Mouse (Mus musculus) MEL (cell line): Measurements from ENCODE around the gene Actr8. TPM values are rescaled to one million over a fixed set of nuclear protein-coding genes. Genes with fewer than 3 reads are reported as not detected.

Experiments
- DNase-seq: peaks from one replicate; pipeline ENCODE4 v3.0.0; 2011; ENCODE audit warnings: low read depth, low spot score
- H3K27ac ChIP-seq: 2 replicates; pipeline ENCODE4 v1.5.1; 2012; ENCODE audit warnings: low read depth, mild to moderate bottlenecking, control low read depth, low read length, moderate library complexity; ENCODE audit not compliant: control insufficient read depth
- H3K27me3 ChIP-seq, 2 experiments: fragments of 150-350 bp in 1 of 2; sonication (generic) in 1 of 2; 2 replicates each; pipeline ENCODE4 v1.6.1; 2012; ENCODE audit warnings: low read length in 2 of 2, mild to moderate bottlenecking in 2 of 2, improper control_type of control experiment in 1 of 2, moderate library complexity in 1 of 2; ENCODE audit not compliant: insufficient read depth in 2 of 2, control insufficient read depth in 1 of 2
- H3K36me3 ChIP-seq, 2 experiments: 2 replicates each; pipeline ENCODE4 v1.6.1; 2012 to 2014; ENCODE audit warnings: low read length in 2 of 2, improper control_type of control experiment in 1 of 2, inconsistent platforms in 1 of 2, mild to moderate bottlenecking in 1 of 2; ENCODE audit not compliant: insufficient read depth in 2 of 2, control insufficient read depth in 1 of 2
- H3K4me1 ChIP-seq, 2 experiments: fragments of 150-350 bp in 1 of 2; sonication (generic) in 1 of 2; 2 replicates each; pipeline ENCODE4 v1.6.1; 2012; ENCODE audit warnings: low read length in 2 of 2, improper control_type of control experiment in 1 of 2, mild to moderate bottlenecking in 1 of 2; ENCODE audit not compliant: insufficient read depth in 2 of 2, control insufficient read depth in 1 of 2
- H3K4me3 ChIP-seq, 2 experiments: fragments of 150-350 bp in 1 of 2; sonication (generic) in 1 of 2; 2 replicates each; pipeline ENCODE4 v1.5.1; 2012; ENCODE audit warnings: low read depth in 2 of 2, low read length in 2 of 2, mild to moderate bottlenecking in 2 of 2, moderate library complexity in 2 of 2, control low read depth in 1 of 2, improper control_type of control experiment in 1 of 2; ENCODE audit not compliant: control insufficient read depth in 1 of 2, insufficient read depth in 1 of 2
- H3K79me2 ChIP-seq: 2 replicates; pipeline ENCODE4 v1.6.1; 2012; ENCODE audit warnings: mild to moderate bottlenecking, low read length, moderate library complexity; ENCODE audit not compliant: control insufficient read depth, poor library complexity, insufficient read depth
- H3K9ac ChIP-seq: 2 replicates; pipeline ENCODE4 v1.6.1; 2012; ENCODE audit warnings: low read depth, mild to moderate bottlenecking, control low read depth, low read length, moderate library complexity; ENCODE audit not compliant: control insufficient read depth, poor library complexity, severe bottlenecking
- H3K9me3 ChIP-seq: fragments of 150-350 bp; sonication (generic); replicated peaks from 2 replicates; pipeline ENCODE4 v1.6.1; 2012; ENCODE audit warnings: mild to moderate bottlenecking, low read length, improper control_type of control experiment, moderate library complexity; ENCODE audit not compliant: insufficient read depth
- BHLHE40 ChIP-seq: IDR thresholded peaks from 2 replicates; pipeline ENCODE4 v1.6.1; 2012; ENCODE audit warnings: low read depth, mild to moderate bottlenecking, inconsistent platforms, low read length, improper control_type of control experiment, borderline replicate concordance
- CHD1 ChIP-seq: IDR thresholded peaks from 2 replicates; pipeline ENCODE4 v1.6.1; 2012; ENCODE audit warnings: low read depth, mild to moderate bottlenecking, inconsistent platforms, low read length, improper control_type of control experiment
- CHD2 ChIP-seq: IDR thresholded peaks from 2 replicates; pipeline ENCODE4 v1.6.1; 2011; ENCODE audit warnings: low read length, improper control_type of control experiment
- E2F4 ChIP-seq: IDR thresholded peaks from 2 replicates; pipeline ENCODE4 v1.6.1; 2011; ENCODE audit warnings: low read depth, low read length, improper control_type of control experiment, borderline replicate concordance
- EP300 ChIP-seq, 2 experiments: IDR thresholded peaks; 2 replicates each; pipeline ENCODE4 v1.6.1; 2011; ENCODE audit warnings: improper control_type of control experiment in 2 of 2, low read length in 2 of 2, low read depth in 1 of 2, mild to moderate bottlenecking in 1 of 2
- ETS1 ChIP-seq: IDR thresholded peaks from 2 replicates; pipeline ENCODE4 v1.6.1; 2012; ENCODE audit warnings: low read depth, mild to moderate bottlenecking, inconsistent platforms, low read length, improper control_type of control experiment, moderate library complexity
- GATA1 ChIP-seq: IDR thresholded peaks from 2 replicates; pipeline ENCODE4 v1.6.1; 2011; ENCODE audit warnings: low read depth, low read length, improper control_type of control experiment
- JUND ChIP-seq: IDR thresholded peaks from 2 replicates; pipeline ENCODE4 v1.6.1; 2011; ENCODE audit warnings: low read depth, mild to moderate bottlenecking, improper control_type of control experiment, low read length
- MAX ChIP-seq: IDR thresholded peaks from 2 replicates; pipeline ENCODE4 v1.6.1; 2011; ENCODE audit warnings: low read length, improper control_type of control experiment
- MAZ ChIP-seq: IDR thresholded peaks from 2 replicates; pipeline ENCODE4 v1.6.1; 2012; ENCODE audit warnings: low read depth, mild to moderate bottlenecking, inconsistent platforms, low read length, improper control_type of control experiment
- MYC ChIP-seq: IDR thresholded peaks from 2 replicates; pipeline ENCODE4 v1.6.1; 2011; ENCODE audit warnings: low read depth, mild to moderate bottlenecking, low read length, improper control_type of control experiment, moderate library complexity
- NELFE ChIP-seq: IDR thresholded peaks from 2 replicates; pipeline ENCODE4 v1.6.1; 2011; ENCODE audit warnings: low read depth, low read length, improper control_type of control experiment
- POLR2A ChIP-seq, 2 experiments: IDR thresholded peaks; 2 replicates each; pipeline ENCODE4 v1.6.1; 2011 to 2012; ENCODE audit warnings: low read length in 2 of 2, mild to moderate bottlenecking in 2 of 2, control low read depth in 1 of 2, improper control_type of control experiment in 1 of 2, low read depth in 1 of 2, moderate library complexity in 1 of 2; ENCODE audit not compliant: control insufficient read depth in 1 of 2, insufficient read depth in 1 of 2, poor library complexity in 1 of 2
- POLR2AphosphoS2 ChIP-seq: IDR thresholded peaks from 2 replicates; pipeline ENCODE4 v1.6.1; 2011; ENCODE audit warnings: low read length, improper control_type of control experiment
- POLR2AphosphoS5 ChIP-seq: IDR thresholded peaks from 2 replicates; pipeline ENCODE4 v1.6.1; 2012; ENCODE audit warnings: low read depth, borderline replicate concordance, mild to moderate bottlenecking, inconsistent platforms, low read length, moderate library complexity, mixed read lengths
- RAD21 ChIP-seq: IDR thresholded peaks from 2 replicates; pipeline ENCODE4 v1.6.1; 2011; ENCODE audit warnings: mild to moderate bottlenecking, low read depth, low read length, improper control_type of control experiment
- RCOR1 ChIP-seq: IDR thresholded peaks from 2 replicates; pipeline ENCODE4 v1.6.1; 2012; ENCODE audit warnings: low read depth, mild to moderate bottlenecking, inconsistent platforms, low read length, improper control_type of control experiment
- SIN3A ChIP-seq: IDR thresholded peaks from 2 replicates; pipeline ENCODE4 v1.6.1; 2012; ENCODE audit warnings: low read length, improper control_type of control experiment, inconsistent platforms
- SMC3 ChIP-seq: IDR thresholded peaks from 2 replicates; pipeline ENCODE4 v1.6.1; 2011; ENCODE audit warnings: low read depth, low read length, improper control_type of control experiment
- TAL1 ChIP-seq: IDR thresholded peaks from 2 replicates; pipeline ENCODE4 v1.6.1; 2012; ENCODE audit warnings: mild to moderate bottlenecking, inconsistent platforms, low read length, moderate library complexity, mixed read lengths
- TBP ChIP-seq: IDR thresholded peaks from 2 replicates; pipeline ENCODE4 v1.8.0; 2011; ENCODE audit warnings: low read depth, low read length, improper control_type of control experiment
- TCF12 ChIP-seq: IDR thresholded peaks from 2 replicates; pipeline ENCODE4 v1.6.1; 2014; ENCODE audit warnings: low read depth, mild to moderate bottlenecking, inconsistent platforms, low read length, improper control_type of control experiment, moderate library complexity
- USF1 ChIP-seq: IDR thresholded peaks from 2 replicates; pipeline ENCODE4 v1.6.1; 2014; ENCODE audit warnings: low read depth, mild to moderate bottlenecking, inconsistent platforms, low read length, improper control_type of control experiment, moderate library complexity
- polyA plus RNA-seq, 2 experiments: library from polyadenylated mRNA; stranded (reverse) in 1 of 2; unstranded in 1 of 2; fragments of >175 nt in 1 of 2; fragments of >200 nt in 1 of 2; gene quantifications; 2 replicates each; pipeline versions ENCODE4 v1.2.1 to v1.2.4; 2012; ENCODE audit warnings: low replicate concordance in 2 of 2, low read depth in 1 of 2; ENCODE audit not compliant: insufficient read length in 2 of 2, insufficient read depth in 1 of 2, missing spikeins in 1 of 2
- total RNA-seq: library from RNA; depleted of rRNA; stranded (reverse); fragments of 300-350 nt; gene quantifications from 2 replicates; pipeline ENCODE4 v1.2.3, GENCODE M21; 2012

Gene Actr8
- total and polyA plus RNA-seq, 3 experiments, result 31.0 to 36.4 TPM; not detected in 1

DNA sequence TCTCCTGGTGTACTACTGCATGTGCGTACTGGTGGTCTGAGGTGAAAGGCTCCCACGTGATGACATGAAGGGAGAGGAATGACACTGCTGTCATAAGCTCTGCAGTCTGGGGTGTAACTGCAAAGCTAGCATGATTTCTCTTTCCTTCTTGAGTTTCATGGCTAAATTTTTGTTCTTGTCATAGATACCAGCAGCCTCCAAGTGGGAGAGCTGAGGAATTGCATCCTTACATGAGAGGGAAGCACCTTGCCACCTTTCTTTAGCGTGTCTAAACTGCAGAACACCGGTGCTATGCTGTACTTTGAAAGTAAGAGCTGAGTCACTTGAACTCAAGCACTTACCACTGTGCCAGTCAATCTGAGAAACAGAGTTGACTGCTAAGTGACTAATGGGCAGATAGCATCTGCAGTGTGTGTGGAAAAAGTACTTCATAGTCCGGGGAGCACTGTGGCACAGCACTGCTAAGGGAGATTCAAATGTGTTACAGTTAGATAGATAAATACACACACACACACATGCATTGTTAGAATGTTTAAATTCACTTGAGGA lies 31.3 kb upstream of the Actr8 start:
- no peak for DNase-seq
- Histone ChIP-seq H3K4me1 (peaks cover 2 to 15% of the 10 kb centered on the region in 2 experiments; a peak in 3 of 4 replicates), H3K36me3 (peaks cover 0 to 14% of the 10 kb centered on the region in 2 experiments; a peak in 2 of 4 replicates), H3K4me3 (no peak overlapping the region), H3K27ac (no peak overlapping the region), H3K9me3 (no peaks in the 10 kb centered on the region), H3K9ac (no peak overlapping the region), H3K27me3 (no peaks in the 10 kb centered on the region), H3K79me2 (no peaks in the 10 kb centered on the region)
- TF ChIP-seq SIN3A, result no peak
- no peak for TF ChIP-seq POLR2A (IDR thresholded peaks at IDR 0.05; ENCODE audit: control insufficient read depth in 1 of 2, insufficient read depth in 1 of 2, low read depth in 1 of 2, low read length in 2 of 2, poor library complexity in 1 of 2)

- no peaks in the 10 kb centered on the region for H3K9me3 ChIP-seq
- DNase-seq, result peak; percentile 89
- H3K79me2 ChIP-seq, result no peaks in the 10 kb centered on the region
- peaks cover 2 to 9% of the 10 kb centered on the region in 2 experiments; a peak in 3 of 4 replicates for H3K4me1 ChIP-seq
- H3K27ac ChIP-seq, result peak overlapping the region; percentile 61
- no peaks in the 10 kb centered on the region for H3K27me3 ChIP-seq
- H3K36me3 ChIP-seq, result peaks cover 0 to 8% of the 10 kb centered on the region in 2 experiments; a peak in 2 of 4 replicates
- TF ChIP-seq MAZ (no peak), MYC (0 out of 2 replicates have a peak, but pooled peaks have one; percentile 51), CHD2 (no peak), RAD21 (no peak), RCOR1 (no peak), BHLHE40 (no peak), SMC3 (no peak), E2F4 (no peak), POLR2AphosphoS2 (no peak), POLR2AphosphoS5 (no peak), TBP (0 out of 2 replicates have a peak, but pooled peaks have one; percentile 44), NELFE (no peak), ETS1 (peak; percentile 53), MAX (peak; percentile 40; the same call in 1 of the 2 replicates), CHD1 (no peak), JUND (0 out of 2 replicates have a peak, but pooled peaks have one; percentile 52), GATA1 (peak; percentile 43; the same call in 1 of the 2 replicates), TCF12 (peak; percentile 29; the same call in 1 of the 2 replicates), USF1 (no peak), POLR2A (IDR thresholded peaks at IDR 0.05; ENCODE audit: control insufficient read depth in 1 of 2, insufficient read depth in 1 of 2, low read depth in 1 of 2, low read length in 2 of 2, poor library complexity in 1 of 2) (peak in 1 of 2 experiments; percentile 54; a peak in 2 of 4 replicates), EP300 (IDR thresholded peaks at IDR 0.05; ENCODE audit: low read depth in 1 of 2, low read length in 2 of 2) (peak; percentile 61 to 81), TAL1 (peak; percentile 12; the same call in 1 of the 2 replicates)
- TF ChIP-seq, all 39 proteins: peak for 10
- H3K4me3 ChIP-seq, result no peak overlapping the region
- H3K9ac ChIP-seq, result no peak overlapping the region
Measured at GRCm38 (mm10) chr14:29950805-29951204, 27.3 kb upstream of the Actr8 start.
